Mouse (Mus musculus): Measurements from ENCODE around the gene Ulk4. TPM values are rescaled to one million over a fixed set of nuclear protein-coding genes. Genes with fewer than 3 reads are reported as not detected.

Gene Ulk4
- total and polyA plus RNA-seq, 3 experiments, result 26.6 to 31.1 TPM; not detected in 1

GRCm38 (mm10) chr9:120974209-120974608 is 302.8 kb downstream of the Ulk4 start:
- TF ChIP-seq SIN3A (IDR thresholded peaks at IDR 0.05; ENCODE audit: low read length) (no peak), MAFK (IDR thresholded peaks at IDR 0.05; ENCODE audit: borderline replicate concordance, low read depth, low read length) (no peak), MXI1 (IDR thresholded peaks at IDR 0.05; ENCODE audit: low read depth, low read length) (no peak), POLR2AphosphoS5 (IDR thresholded peaks at IDR 0.05; ENCODE audit: borderline replicate concordance, low read depth, low read length) (no peak), ETS1 (IDR thresholded peaks at IDR 0.05; ENCODE audit: low read depth, low read length) (no peak), TCF12 (IDR thresholded peaks at IDR 0.05; ENCODE audit: low read depth, low read length) (no peak), MYC (IDR thresholded peaks at IDR 0.05; ENCODE audit: low read depth, low read length) (no peak), MAZ (IDR thresholded peaks at IDR 0.05; ENCODE audit: low read depth, low read length) (no peak), MYB (IDR thresholded peaks at IDR 0.05; ENCODE audit: low read depth, low read length) (no peak), NRF1 (IDR thresholded peaks at IDR 0.05; ENCODE audit: insufficient read depth, low read depth, low read length, poor library complexity, severe bottlenecking) (no peak), ZC3H11A (IDR thresholded peaks at IDR 0.05; ENCODE audit: low read depth, low read length) (no peak), JUND (IDR thresholded peaks at IDR 0.05; ENCODE audit: low read depth, low read length) (no peak), CTCF (IDR thresholded peaks at IDR 0.05 in 2 of 3, conservative IDR thresholded peaks at IDR 0.05 in 1 of 3; ENCODE audit: control insufficient read depth in 1 of 3, insufficient read depth in 1 of 3, low read depth in 2 of 3, low read length in 3 of 3, poor library complexity in 1 of 3, severe bottlenecking in 1 of 3) (no peak), ZMIZ1 (IDR thresholded peaks at IDR 0.05; ENCODE audit: low read depth, low read length) (no peak), POLR2AphosphoS2 (IDR thresholded peaks at IDR 0.05; ENCODE audit: low read length) (no peak)

GRCm38 (mm10) chr9:120973026-120973515 is 303.9 kb downstream of the Ulk4 start:
- no peaks in the 10 kb centered on the region for H3K9me3 ChIP-seq (replicated peaks; ENCODE audit: insufficient read depth, low read length)
- no peak for TF ChIP-seq ZC3H11A (IDR thresholded peaks at IDR 0.05; ENCODE audit: low read depth, low read length)
- TF ChIP-seq TAL1 (IDR thresholded peaks at IDR 0.05; ENCODE audit: low read length), result no peak
- TF ChIP-seq USF1 (IDR thresholded peaks at IDR 0.05; ENCODE audit: low read depth, low read length), result no peak
- TF ChIP-seq SMC3 (IDR thresholded peaks at IDR 0.05; ENCODE audit: low read depth, low read length), result no peak
- TF ChIP-seq MYB (IDR thresholded peaks at IDR 0.05; ENCODE audit: low read depth, low read length), result no peak
- no peak for TF ChIP-seq MAZ (IDR thresholded peaks at IDR 0.05; ENCODE audit: low read depth, low read length)
- TF ChIP-seq POLR2AphosphoS2 (IDR thresholded peaks at IDR 0.05; ENCODE audit: low read length), result no peak
- TF ChIP-seq MXI1 (IDR thresholded peaks at IDR 0.05; ENCODE audit: low read depth, low read length), result no peak
- TF ChIP-seq MAX (IDR thresholded peaks at IDR 0.05; ENCODE audit: low read length), result no peak
- no peak for TF ChIP-seq MEF2A (IDR thresholded peaks at IDR 0.05; ENCODE audit: extremely low read depth, insufficient replicate concordance, low read depth, low read length, poor library complexity, severe bottlenecking)
- no peak for TF ChIP-seq USF2 (IDR thresholded peaks at IDR 0.05; ENCODE audit: borderline replicate concordance in 1 of 2, insufficient read depth in 1 of 2, low read depth in 1 of 2, low read length in 2 of 2)
- no peak for TF ChIP-seq EP300 (IDR thresholded peaks at IDR 0.05; ENCODE audit: low read depth in 1 of 2, low read length in 2 of 2)
- TF ChIP-seq POLR2AphosphoS5 (IDR thresholded peaks at IDR 0.05; ENCODE audit: borderline replicate concordance, low read depth, low read length), result no peak
- TF ChIP-seq GABPA (IDR thresholded peaks at IDR 0.05; ENCODE audit: low read depth, low read length), result no peak
- TF ChIP-seq MYC (IDR thresholded peaks at IDR 0.05; ENCODE audit: low read depth, low read length), result no peak
- TF ChIP-seq CHD2 (IDR thresholded peaks at IDR 0.05; ENCODE audit: low read length), result no peak
- TF ChIP-seq ELF1 (IDR thresholded peaks at IDR 0.05; ENCODE audit: low read depth, low read length), result no peak
- TF ChIP-seq NRF1 (IDR thresholded peaks at IDR 0.05; ENCODE audit: insufficient read depth, low read depth, low read length, poor library complexity, severe bottlenecking), result no peak

More at GRCm38 (mm10) chr9:120974209-120974608, 302.8 kb downstream of the Ulk4 start:
- no peaks in the 10 kb centered on the region for H3K27me3 ChIP-seq (ENCODE audit: control insufficient read depth in 1 of 2, insufficient read depth in 2 of 2, low read length in 2 of 2)
- no peak overlapping the region for H3K27ac ChIP-seq (ENCODE audit: control insufficient read depth, low read depth, low read length)
- no peak overlapping the region for H3K4me3 ChIP-seq (ENCODE audit: control insufficient read depth in 1 of 2, insufficient read depth in 1 of 2, low read depth in 2 of 2, low read length in 2 of 2)
- H3K79me2 ChIP-seq (ENCODE audit: control insufficient read depth, insufficient read depth, low read length, poor library complexity), result no peaks in the 10 kb centered on the region
- no peaks in the 10 kb centered on the region for H3K36me3 ChIP-seq (ENCODE audit: control insufficient read depth in 1 of 2, insufficient read depth in 2 of 2, low read length in 2 of 2)
- no peaks in the 10 kb centered on the region for H3K4me1 ChIP-seq (ENCODE audit: control insufficient read depth in 1 of 2, insufficient read depth in 2 of 2, low read length in 2 of 2)
- DNase-seq (ENCODE audit: low read depth, low spot score), result no peak
- H3K9me3 ChIP-seq (replicated peaks; ENCODE audit: insufficient read depth, low read length), result no peaks in the 10 kb centered on the region
- H3K9ac ChIP-seq (ENCODE audit: control insufficient read depth, low read depth, low read length, poor library complexity, severe bottlenecking), result no peak overlapping the region

More at GRCm38 (mm10) chr9:120973026-120973515, 303.9 kb downstream of the Ulk4 start:
- no peaks in the 10 kb centered on the region for H3K79me2 ChIP-seq (ENCODE audit: control insufficient read depth, insufficient read depth, low read length, poor library complexity)
- DNase-seq (ENCODE audit: low read depth, low spot score), result no peak
- no peak overlapping the region for H3K4me3 ChIP-seq (ENCODE audit: control insufficient read depth in 1 of 2, insufficient read depth in 1 of 2, low read depth in 2 of 2, low read length in 2 of 2)
- H3K36me3 ChIP-seq (ENCODE audit: control insufficient read depth in 1 of 2, insufficient read depth in 2 of 2, low read length in 2 of 2), result no peaks in the 10 kb centered on the region
- H3K27ac ChIP-seq (ENCODE audit: control insufficient read depth, low read depth, low read length), result no peak overlapping the region
- H3K4me1 ChIP-seq (ENCODE audit: control insufficient read depth in 1 of 2, insufficient read depth in 2 of 2, low read length in 2 of 2), result no peaks in the 10 kb centered on the region
- H3K9ac ChIP-seq (ENCODE audit: control insufficient read depth, low read depth, low read length, poor library complexity, severe bottlenecking), result no peak overlapping the region
- H3K27me3 ChIP-seq (ENCODE audit: control insufficient read depth in 1 of 2, insufficient read depth in 2 of 2, low read length in 2 of 2), result no peaks in the 10 kb centered on the region
